Mouse (Mus musculus) duodenum, adult 2 months (tissue): ENCODE results near the gene Zfp777. TPM values are rescaled to one million over a fixed set of nuclear protein-coding genes. Genes with fewer than 3 reads are reported as not detected.

Experiments used
- polyA plus RNA-seq: library from polyadenylated mRNA; depleted of rRNA; stranded (reverse); fragments of >200 nt; gene quantifications from 2 replicates; pipeline ENCODE4 v1.2.3, GENCODE M21; 2012; ENCODE audit warnings: low replicate concordance; rRNA removed

Zfp777 gene
- 16.1 and 16.2 TPM in 2 replicates for polyA plus RNA-seq

GRCm38 (mm10) chr6:48048426-48049272 is at the start of gene Zfp777:
TSS of gene Zfp777 (minus strand) at chr6:48048911.

GRCm38 (mm10) chr6:48086471-48086878 is 37.8 kb upstream of the Zfp777 start, which contains the start of gene Zfp746:
TSS of gene Zfp746 (minus strand) at chr6:48086593.

Other genes starting within 250 kb of the Zfp777 start
- 6.7 and 9.5 TPM in 2 replicates for gene Pdia4, start 235.5 kb downstream of the Zfp777 start, polyA plus RNA-seq
- gene Zfp786, start 218.0 kb downstream of the Zfp777 start, polyA plus RNA-seq, result 0.02 and 0.36 TPM in 2 replicates
- gene Zfp398, start 213.2 kb downstream of the Zfp777 start, polyA plus RNA-seq, result 3.6 and 4.7 TPM in 2 replicates
- gene Zfp282, start 171.7 kb downstream of the Zfp777 start, polyA plus RNA-seq, result 4.1 and 4.6 TPM in 2 replicates
- gene Zfp212, start 128.4 kb downstream of the Zfp777 start, polyA plus RNA-seq, result 4.9 and 5.0 TPM in 2 replicates
- 4.0 and 8.9 TPM in 2 replicates for gene Zfp956, start 95.5 kb downstream of the Zfp777 start, polyA plus RNA-seq
- gene Zfp746, start 37.7 kb upstream of the Zfp777 start, polyA plus RNA-seq, result 11.7 and 12.6 TPM in 2 replicates